Mouse (Mus musculus) heart, adult 9 months (tissue): ENCODE data around the gene Arl14ep.
A peak's percentile ranks its signal among the peaks of the same experiment; 100 is the strongest.
"Not testable (repeated sequence)": the region's sequence is repeated elsewhere in the genome, so short reads cannot be mapped to it uniquely, and the experiment has no call there.

ENCODE experiments used
- DNase-seq, 2 experiments: peaks; one replicate each; pipeline ENCODE4 v3.0.0; 2022; ENCODE audit warnings: low spot score in 2 of 2

Gene Arl14ep

GRCm38 (mm10) chr2:106973959-106974639, at the start of gene Arl14ep:
Gene Arl14ep, minus strand, starts transcription at chr2:106974424.
- peak; percentile 84 to 85 for DNase-seq

GRCm38 (mm10) chr2:107022713-107023112, 48.5 kb upstream of the Arl14ep start:
- no peak for DNase-seq

GRCm38 (mm10) chr2:107019331-107019730, 45.1 kb upstream of the Arl14ep start:
- no peak for DNase-seq

GRCm38 (mm10) chr2:107013161-107013560, 38.9 kb upstream of the Arl14ep start:
- no peak for DNase-seq

GRCm38 (mm10) chr2:107012318-107012717, 38.1 kb upstream of the Arl14ep start:
- no peak for DNase-seq

GRCm38 (mm10) chr2:107010160-107010559, 35.9 kb upstream of the Arl14ep start:
- no peak for DNase-seq

GRCm38 (mm10) chr2:107006378-107006777, 32.2 kb upstream of the Arl14ep start:
- DNase-seq: no peak

GRCm38 (mm10) chr2:107005876-107006275, 31.7 kb upstream of the Arl14ep start:
- not testable (repeated sequence) for DNase-seq

GRCm38 (mm10) chr2:106991261-106991660, 17.0 kb upstream of the Arl14ep start:
- DNase-seq: no peak

- DNase-seq: no peak
Measured at GRCm38 (mm10) chr2:106984945-106985344, 10.7 kb upstream of the Arl14ep start.

GRCm38 (mm10) chr2:106982503-106982902, 8.3 kb upstream of the Arl14ep start:
- DNase-seq: no peak

GRCm38 (mm10) chr2:106976472-106976871, 2.2 kb upstream of the Arl14ep start:
- DNase-seq: no peak

GRCm38 (mm10) chr2:106973332-106973958, 779 bp downstream of the Arl14ep start:
- DNase-seq: no peak

- no peak for DNase-seq
Measured at GRCm38 (mm10) chr2:106972851-106973250, 1.4 kb downstream of the Arl14ep start.

- no peak for DNase-seq
Measured at GRCm38 (mm10) chr2:106970971-106971370, 3.3 kb downstream of the Arl14ep start.

GRCm38 (mm10) chr2:106968320-106968719, 5.9 kb downstream of the Arl14ep start:
- DNase-seq: no peak

GRCm38 (mm10) chr2:106963560-106963959, 10.7 kb downstream of the Arl14ep start:
- no peak for DNase-seq

GRCm38 (mm10) chr2:106961650-106962049, 12.6 kb downstream of the Arl14ep start:
- no peak for DNase-seq

- no peak for DNase-seq
Measured at GRCm38 (mm10) chr2:106961066-106961465, 13.2 kb downstream of the Arl14ep start.

- DNase-seq: no peak
Measured at GRCm38 (mm10) chr2:106960237-106960636, 14.0 kb downstream of the Arl14ep start.

- DNase-seq: no peak
Measured at GRCm38 (mm10) chr2:106959380-106959779, 14.8 kb downstream of the Arl14ep start.

- no peak for DNase-seq
Measured at GRCm38 (mm10) chr2:106958916-106959315, 15.3 kb downstream of the Arl14ep start.

GRCm38 (mm10) chr2:106956146-106956545, 18.1 kb downstream of the Arl14ep start:
- no peak for DNase-seq
